Mouse (Mus musculus) lung, embryonic 14.5 days (tissue): ENCODE measurements at regions not wholly inside any gene's neighbourhood (a gene's known extent, or its start where the extent isn't known, plus 50 kb on each side); places are given as distances from the start of the nearest gene placed in this dataset.

Source experiments
- ATAC-seq: fragments of 200-750 bp; cut with Nextera tagmentation; 2 replicates; pipeline ENCODE4 v1.8.0; 2017; ENCODE audit warnings: mild to moderate bottlenecking, moderate TSS enrichment, moderate library complexity; ENCODE audit not compliant: insufficient read depth
- DNase-seq: peaks from one replicate; pipeline ENCODE4 v3.0.0-alpha.2; 2015
- H3K27ac ChIP-seq: fragments of 300-500 bp; sonication (generic); 2 replicates; pipeline ENCODE4 v1.5.1; 2014; ENCODE audit warnings: low read depth, mild to moderate bottlenecking, moderate library complexity
- H3K27me3 ChIP-seq: fragments of 300-500 bp; sonication (generic); 2 replicates; pipeline ENCODE4 v1.6.1; 2014; ENCODE audit warnings: low read length, control low read depth; ENCODE audit not compliant: insufficient read depth
- H3K36me3 ChIP-seq: fragments of 300-500 bp; sonication (generic); 2 replicates; pipeline ENCODE4 v1.6.1; 2014; ENCODE audit warnings: control low read depth; ENCODE audit not compliant: insufficient read depth
- H3K4me1 ChIP-seq: fragments of 300-500 bp; sonication (generic); 2 replicates; pipeline ENCODE4 v1.6.1; 2014; ENCODE audit warnings: antibody characterized with exemption, control low read depth; ENCODE audit not compliant: insufficient read depth
- H3K4me2 ChIP-seq: fragments of 300-500 bp; sonication (generic); 2 replicates; pipeline ENCODE4 v1.6.1; 2014; ENCODE audit warnings: mild to moderate bottlenecking
- H3K4me3 ChIP-seq: fragments of 300-500 bp; sonication (generic); 2 replicates; pipeline ENCODE4 v1.5.1; 2014; ENCODE audit warnings: low read depth, low read length
- H3K9ac ChIP-seq: fragments of 300-500 bp; sonication (generic); 2 replicates; pipeline ENCODE4 v1.6.1; 2014
- H3K9me3 ChIP-seq: fragments of 300-500 bp; sonication (generic); 2 replicates; pipeline ENCODE4 v1.6.1; 2016; ENCODE audit warnings: low read depth, low read length, control low read depth
- CTCF ChIP-seq: IDR thresholded peaks from 2 replicates; pipeline ENCODE4 v1.5.1; 2016; ENCODE audit warnings: antibody characterized with exemption, low read depth
- WGBS: fragments of 180-500 bp; shearing (Covaris S2); extraction: QIAGEN DNeasy Blood & Tissue Kit; methylation state at CpG from one replicate; pipeline ENCODE4 v1.1.7; 2014; 5-methylcytosine and 5-hydroxymethylcytosine counted together

DNA sequence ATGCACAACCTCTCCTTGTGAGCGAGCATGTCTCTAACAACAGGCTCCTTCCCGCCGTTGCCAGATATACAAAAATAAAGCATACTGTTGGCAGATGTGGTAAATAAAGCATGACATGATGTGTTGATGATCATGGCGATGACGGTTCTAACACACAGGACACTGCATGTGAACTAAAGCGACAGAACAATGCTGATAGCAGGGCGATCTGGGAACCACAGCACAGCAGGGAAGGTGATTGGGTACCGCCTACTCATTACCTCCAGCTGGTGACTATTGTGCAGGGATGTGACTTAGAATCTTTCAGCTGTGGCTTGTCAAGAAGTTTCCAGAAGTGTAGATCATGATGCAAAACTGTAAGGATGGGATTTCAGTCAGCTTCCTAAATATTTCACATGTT, 260.5 kb upstream of the Gria1 start:
- H3K9ac ChIP-seq = no peak overlapping the region
- H3K36me3 ChIP-seq = no peaks in the 10 kb centered on the region
- no peaks in the 10 kb centered on the region for H3K4me1 ChIP-seq
- H3K27me3 ChIP-seq = no peaks in the 10 kb centered on the region
- ATAC-seq (peak; percentile 54; the same call in 1 of the 2 replicates), DNase-seq (peak; percentile 26)
- no peaks in the 10 kb centered on the region for H3K9me3 ChIP-seq
- no peak overlapping the region for H3K4me3 ChIP-seq
- TF ChIP-seq CTCF = no peak
- H3K27ac ChIP-seq = no peak overlapping the region
- no peak overlapping the region for H3K4me2 ChIP-seq
- 25% methylated on average over 8 of the region's 8 CpGs for WGBS

GRCm38 (mm10) chr11:56751918-56752317, 259.3 kb upstream of the Gria1 start:
- no peak for TF ChIP-seq CTCF
- no peaks in the 10 kb centered on the region for H3K4me1 ChIP-seq
- H3K27ac ChIP-seq = no peak overlapping the region
- WGBS = 61% methylated on average over 5 of the region's 5 CpGs
- no peak overlapping the region for H3K4me2 ChIP-seq
- H3K4me3 ChIP-seq = no peak overlapping the region
- no peaks in the 10 kb centered on the region for H3K27me3 ChIP-seq
- no peaks in the 10 kb centered on the region for H3K36me3 ChIP-seq
- DNase-seq (peak; percentile 3), ATAC-seq (no peak)
- H3K9ac ChIP-seq = no peak overlapping the region
- no peaks in the 10 kb centered on the region for H3K9me3 ChIP-seq

- DNase-seq = no peak
- Histone ChIP-seq H3K27ac (no peak overlapping the region), H3K4me1 (no peaks in the 10 kb centered on the region), H3K9me3 (no peaks in the 10 kb centered on the region), H3K4me3 (no peak overlapping the region), H3K36me3 (no peaks in the 10 kb centered on the region), H3K9ac (no peak overlapping the region), H3K27me3 (no peaks in the 10 kb centered on the region), H3K4me2 (no peak overlapping the region)
- no peak for ATAC-seq
- TF ChIP-seq CTCF = no peak
- 89% methylated on average over 3 of the region's 3 CpGs for WGBS
Measured at GRCm38 (mm10) chr11:56753699-56754098, 257.5 kb upstream of the Gria1 start.

- Histone ChIP-seq H3K36me3 (no peaks in the 10 kb centered on the region), H3K27ac (no peak overlapping the region), H3K4me1 (no peaks in the 10 kb centered on the region), H3K9ac (no peak overlapping the region), H3K4me2 (no peak overlapping the region), H3K27me3 (no peaks in the 10 kb centered on the region), H3K9me3 (no peaks in the 10 kb centered on the region), H3K4me3 (no peak overlapping the region)
- 84% methylated on average over 2 of the region's 2 CpGs for WGBS
- no peak for DNase-seq
- no peak for TF ChIP-seq CTCF
- no peak for ATAC-seq
Measured at GRCm38 (mm10) chr11:56760474-56760873, 250.7 kb upstream of the Gria1 start.

DNA sequence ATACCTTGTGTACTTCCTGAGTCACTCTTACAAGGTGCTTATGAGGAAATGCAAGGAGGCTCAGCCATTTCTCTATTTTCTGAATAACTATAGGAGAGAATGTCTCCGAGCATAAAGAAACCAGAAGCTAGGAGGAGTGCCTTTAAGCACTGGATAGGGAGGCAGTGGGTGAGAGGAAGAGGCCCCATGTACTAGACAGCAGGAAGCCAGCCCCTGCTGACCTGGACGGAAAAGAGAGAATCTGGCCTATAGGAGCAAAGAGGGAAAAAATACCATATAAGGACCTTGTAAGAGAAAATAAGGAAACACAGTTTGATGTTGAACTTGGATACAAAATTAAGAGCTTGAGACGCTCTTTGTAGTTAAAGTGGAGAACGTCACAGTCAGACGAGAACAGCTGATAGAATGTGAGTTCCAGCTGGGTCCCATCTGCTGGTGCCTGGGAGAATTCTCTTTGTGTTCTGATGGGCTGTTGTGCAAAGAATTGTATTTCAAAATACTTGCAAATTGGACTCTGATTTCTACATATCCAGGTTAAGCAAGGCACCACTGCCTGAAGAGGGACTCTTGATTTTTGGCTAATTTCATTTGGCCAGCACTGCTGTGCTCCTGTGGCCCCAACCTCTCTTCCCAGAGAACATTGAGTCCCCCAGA, 248.6 kb upstream of the Gria1 start:
- ATAC-seq (peak; percentile 90), DNase-seq (peak; percentile 88)
- H3K9me3 ChIP-seq = no peaks in the 10 kb centered on the region
- no peak overlapping the region for H3K4me3 ChIP-seq
- H3K27ac ChIP-seq = peak overlapping the region; percentile 74
- no peaks in the 10 kb centered on the region for H3K4me1 ChIP-seq
- H3K36me3 ChIP-seq = no peaks in the 10 kb centered on the region
- no peak overlapping the region for H3K9ac ChIP-seq
- H3K27me3 ChIP-seq = no peaks in the 10 kb centered on the region
- H3K4me2 ChIP-seq = no peak overlapping the region
- WGBS = 37% methylated on average over 5 of the region's 5 CpGs
- no peak for TF ChIP-seq CTCF

- H3K4me2 ChIP-seq = no peak overlapping the region
- no peaks in the 10 kb centered on the region for H3K27me3 ChIP-seq
- H3K4me3 ChIP-seq = no peak overlapping the region
- H3K9ac ChIP-seq = no peak overlapping the region
- H3K4me1 ChIP-seq = no peaks in the 10 kb centered on the region
- no peak for ATAC-seq
- DNase-seq = no peak
- no peak overlapping the region for H3K27ac ChIP-seq
- H3K9me3 ChIP-seq = no peaks in the 10 kb centered on the region
- no peak for TF ChIP-seq CTCF
- H3K36me3 ChIP-seq = no peaks in the 10 kb centered on the region
Measured at GRCm38 (mm10) chr11:56767424-56767823, 243.8 kb upstream of the Gria1 start.

DNA sequence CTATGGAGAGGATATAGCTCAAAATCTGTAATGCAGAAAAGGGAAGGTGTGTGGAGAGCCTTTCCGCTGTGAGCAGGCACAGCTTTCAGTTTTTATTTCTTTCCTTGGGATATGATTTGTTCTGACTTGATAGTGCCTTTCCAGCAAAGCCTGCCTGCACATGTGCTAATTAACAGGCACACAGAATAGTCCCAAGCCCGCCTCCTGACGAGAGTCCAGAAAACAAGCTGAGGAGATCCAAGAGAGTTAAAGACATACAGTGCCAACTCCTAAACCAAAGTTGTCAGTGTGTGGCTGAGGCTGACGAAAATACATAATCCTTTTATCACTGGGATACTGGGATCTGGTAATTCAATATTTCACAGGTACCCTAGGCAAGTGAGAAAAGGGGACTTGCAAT, 224.8 kb upstream of the Gria1 start:
- no peak for TF ChIP-seq CTCF
- Histone ChIP-seq H3K4me3 (no peak overlapping the region), H3K4me1 (no peaks in the 10 kb centered on the region), H3K9ac (no peak overlapping the region), H3K4me2 (no peak overlapping the region), H3K27ac (no peak overlapping the region), H3K27me3 (no peaks in the 10 kb centered on the region), H3K9me3 (no peaks in the 10 kb centered on the region), H3K36me3 (no peaks in the 10 kb centered on the region)
- 79% methylated on average over 4 of the region's 4 CpGs for WGBS
- no peak for DNase-seq
- no peak for ATAC-seq

DNA sequence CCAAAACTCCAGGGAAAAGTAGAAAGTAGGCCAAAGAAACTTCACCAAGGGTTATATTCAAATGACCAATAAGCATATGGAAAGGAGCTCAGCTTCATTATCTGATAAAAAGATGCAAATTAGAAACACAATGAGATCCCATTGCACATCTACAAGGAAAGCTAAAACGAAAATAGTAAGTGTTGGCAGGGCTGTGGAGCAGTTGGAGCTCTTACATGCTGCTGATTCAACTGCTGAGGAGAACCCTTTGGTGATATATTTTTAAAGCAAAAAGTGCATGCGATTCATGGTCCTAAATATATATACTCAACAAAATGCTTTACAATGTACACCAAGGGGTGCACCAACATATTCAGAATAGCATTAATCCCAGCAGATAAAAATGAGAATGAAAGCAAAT, 218.5 kb upstream of the Gria1 start:
- no peak overlapping the region for H3K27ac ChIP-seq
- ATAC-seq = no peak
- H3K4me1 ChIP-seq = no peaks in the 10 kb centered on the region
- H3K9ac ChIP-seq = no peak overlapping the region
- no peak overlapping the region for H3K4me3 ChIP-seq
- no peak overlapping the region for H3K4me2 ChIP-seq
- no peaks in the 10 kb centered on the region for H3K27me3 ChIP-seq
- no peaks in the 10 kb centered on the region for H3K9me3 ChIP-seq
- WGBS = 70% methylated on average over 2 of the region's 2 CpGs
- H3K36me3 ChIP-seq = no peaks in the 10 kb centered on the region
- DNase-seq = no peak
- no peak for TF ChIP-seq CTCF
